Mouse (Mus musculus) hindbrain, embryonic 16.5 days (tissue): ENCODE data around the gene Fxyd2. TPM values are rescaled to one million over a fixed set of nuclear protein-coding genes. Genes with fewer than 3 reads are reported as not detected.

Source experiments
- ATAC-seq: fragments of 200-750 bp; cut with Nextera tagmentation; 2 replicates; pipeline ENCODE4 v1.8.0; 2017; ENCODE audit warnings: moderate TSS enrichment, moderate library complexity
- H3K27ac ChIP-seq: fragments of 300-500 bp; sonication (generic); 2 replicates; pipeline ENCODE4 v1.5.1; 2014; ENCODE audit warnings: low read depth, mild to moderate bottlenecking, control low read depth, low read length, moderate library complexity
- H3K27me3 ChIP-seq: fragments of 300-500 bp; sonication (generic); replicated peaks from 2 replicates; pipeline ENCODE4 v1.6.1; 2014; ENCODE audit warnings: low read length; ENCODE audit not compliant: control insufficient read depth, insufficient read depth
- H3K36me3 ChIP-seq: fragments of 300-500 bp; sonication (generic); 2 replicates; pipeline ENCODE4 v1.6.1; 2014; ENCODE audit warnings: mild to moderate bottlenecking, low read length, moderate library complexity, mixed read lengths; ENCODE audit not compliant: control insufficient read depth, insufficient read depth
- H3K4me1 ChIP-seq: fragments of 300-500 bp; sonication (generic); 2 replicates; pipeline ENCODE4 v1.6.1; 2014; ENCODE audit warnings: low read depth, low read length; ENCODE audit not compliant: control insufficient read depth, insufficient read depth
- H3K4me2 ChIP-seq: fragments of 300-500 bp; sonication (generic); 2 replicates; pipeline ENCODE4 v1.6.1; 2014; ENCODE audit warnings: mild to moderate bottlenecking, low read length, control low read depth, moderate library complexity
- H3K4me3 ChIP-seq: fragments of 300-500 bp; sonication (generic); 2 replicates; pipeline ENCODE4 v1.5.1; 2014; ENCODE audit warnings: mild to moderate bottlenecking, low read length, control low read depth, moderate library complexity
- H3K9ac ChIP-seq: fragments of 300-500 bp; sonication (generic); 2 replicates; pipeline ENCODE4 v1.6.1; 2014; ENCODE audit warnings: low read depth, mild to moderate bottlenecking, control low read depth, low read length, moderate library complexity
- H3K9me3 ChIP-seq: fragments of 300-500 bp; sonication (generic); 2 replicates; pipeline ENCODE4 v1.6.1; 2014; ENCODE audit warnings: mild to moderate bottlenecking, low read length, moderate library complexity; ENCODE audit not compliant: control insufficient read depth
- WGBS: fragments of 180-500 bp; shearing (Covaris S2); extraction: QIAGEN DNeasy Blood & Tissue Kit; methylation state at CpG from one replicate; pipeline ENCODE4 v1.1.7; 2014; 5-methylcytosine and 5-hydroxymethylcytosine counted together
- polyA plus RNA-seq: library from polyadenylated mRNA; unstranded; fragments of >200 nt; fragmentation: Nextera tagmentation; extraction: Ambion mirVana; gene quantifications from 2 replicates; pipeline ENCODE4 v1.2.1, GENCODE M21; 2015

Gene Fxyd2
- polyA plus RNA-seq, 1 experiment from 2014 or later = 15.7 TPM

DNA sequence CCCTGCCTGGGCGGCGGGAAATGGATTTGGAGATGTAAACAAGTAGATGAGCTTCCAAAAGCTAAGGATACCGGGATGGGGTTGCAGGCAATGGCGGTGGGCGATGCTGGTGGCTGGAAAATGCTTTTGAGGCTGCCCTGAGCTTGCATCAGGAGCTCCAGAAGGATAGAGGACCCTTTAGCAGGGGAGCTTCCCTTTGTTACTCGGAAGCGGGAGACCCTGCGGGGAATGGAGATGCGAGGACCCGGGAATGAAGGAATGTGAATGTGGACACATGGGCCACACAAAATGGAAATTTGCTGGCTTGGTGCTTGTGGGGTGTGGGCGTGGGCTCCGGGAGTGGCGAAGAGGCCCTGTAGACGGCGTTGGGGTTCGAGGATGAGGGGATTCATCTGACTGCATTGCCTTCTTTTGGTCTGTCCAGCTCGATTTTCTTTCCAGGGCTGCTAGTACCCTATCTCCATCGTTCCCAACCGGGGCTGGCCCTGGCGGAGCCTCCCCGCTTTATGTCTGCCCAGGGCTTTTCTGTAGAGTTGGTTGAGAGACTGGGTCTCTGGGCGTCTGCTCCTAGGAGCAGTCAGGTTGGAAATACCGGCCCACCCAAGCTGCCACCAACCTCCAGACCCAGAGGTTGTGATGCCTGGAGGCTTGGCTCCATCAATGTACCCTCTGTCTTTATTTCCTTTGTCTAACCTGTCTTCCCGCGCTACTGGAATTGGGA, 28.7 kb upstream of the Fxyd2 start:
- WGBS = under 1% methylated on average over 25 of the region's 25 CpGs
- Histone ChIP-seq H3K4me2 (peak overlapping the region; percentile 84), H3K4me1 (peaks cover 23% of the 10 kb centered on the region), H3K9ac (peak overlapping the region; percentile 85), H3K27ac (peak overlapping the region; percentile 88), H3K9me3 (no peaks in the 10 kb centered on the region), H3K4me3 (peak overlapping the region; percentile 78), H3K27me3 (no peaks in the 10 kb centered on the region), H3K36me3 (no peaks in the 10 kb centered on the region)
- peak; percentile 25 for ATAC-seq

DNA sequence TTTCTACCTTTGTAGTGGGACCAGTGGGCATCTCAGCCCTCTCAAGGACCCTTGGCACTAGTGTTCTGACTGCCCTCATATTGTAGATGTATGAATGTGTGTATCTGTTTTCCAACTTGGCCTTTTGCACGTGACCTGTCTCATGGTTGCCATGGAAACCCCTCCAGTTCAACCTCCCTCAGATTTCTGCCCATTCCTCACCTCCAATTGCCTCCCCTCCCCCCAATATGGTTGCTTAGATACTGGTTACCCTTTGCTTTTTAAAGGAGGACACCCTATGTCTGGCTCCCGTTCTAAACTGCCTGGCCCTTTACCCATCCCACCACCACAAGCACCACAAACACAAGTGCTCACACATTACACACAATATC, 28.1 kb upstream of the Fxyd2 start:
- no peaks in the 10 kb centered on the region for H3K27me3 ChIP-seq
- H3K4me2 ChIP-seq = peak overlapping the region; percentile 84
- peaks cover 23% of the 10 kb centered on the region for H3K4me1 ChIP-seq
- peak overlapping the region; percentile 78 for H3K4me3 ChIP-seq
- peak overlapping the region; percentile 88 for H3K27ac ChIP-seq
- peak; percentile 29 for ATAC-seq
- 0% methylated on average over 2 of the region's 2 CpGs for WGBS
- no peaks in the 10 kb centered on the region for H3K9me3 ChIP-seq
- peak overlapping the region; percentile 85 for H3K9ac ChIP-seq
- no peaks in the 10 kb centered on the region for H3K36me3 ChIP-seq

DNA sequence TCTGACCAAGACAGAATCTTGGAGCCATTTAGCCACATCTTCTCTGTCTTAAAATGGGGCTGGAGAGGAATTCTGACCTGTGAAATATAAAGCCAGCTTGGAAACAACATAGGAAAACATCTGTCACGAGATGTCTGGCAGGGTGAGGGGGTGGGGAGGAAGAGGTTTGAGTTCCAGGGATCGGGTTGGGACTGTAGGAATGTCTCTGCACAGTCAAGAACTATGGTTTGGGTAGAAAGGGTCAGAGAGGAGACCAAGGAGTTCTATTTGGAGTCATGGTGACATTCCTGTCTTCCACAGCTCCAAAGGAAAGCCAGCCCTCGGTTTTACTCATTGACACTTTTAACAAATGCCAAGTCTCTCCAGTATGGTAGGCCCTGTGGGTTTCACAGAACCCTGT, 25.6 kb upstream of the Fxyd2 start:
- Histone ChIP-seq H3K4me3 (no peak overlapping the region), H3K4me1 (peaks cover 24% of the 10 kb centered on the region), H3K4me2 (no peak overlapping the region), H3K27ac (no peak overlapping the region), H3K9ac (no peak overlapping the region), H3K27me3 (no peaks in the 10 kb centered on the region), H3K9me3 (no peaks in the 10 kb centered on the region), H3K36me3 (no peaks in the 10 kb centered on the region)
- WGBS = 81% methylated on average over 3 of the region's 3 CpGs
- no peak for ATAC-seq

DNA sequence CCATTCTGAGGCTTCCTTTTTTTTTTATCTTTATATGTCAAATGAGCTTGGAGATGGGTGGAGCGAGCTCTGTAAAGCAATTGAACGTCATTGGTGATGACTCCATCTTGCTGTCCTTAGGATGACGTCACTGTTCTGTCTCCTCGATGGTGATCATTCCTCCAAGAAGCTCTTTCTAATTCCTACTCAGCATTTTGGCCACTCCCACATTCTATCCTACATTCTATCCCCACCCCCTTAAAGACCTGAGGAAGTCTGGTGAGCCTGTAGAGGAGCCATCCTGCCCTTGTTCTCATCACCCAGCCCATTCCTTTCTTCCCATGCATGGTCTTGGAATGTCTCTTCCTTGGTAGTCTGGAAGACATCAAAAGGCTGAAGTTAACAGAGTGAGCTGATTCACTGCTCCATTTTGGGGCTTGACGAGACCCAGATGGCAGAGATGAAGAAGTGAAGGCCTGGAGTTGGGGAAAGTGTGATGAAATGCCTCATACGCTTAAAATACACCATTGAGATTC, 24.4 kb upstream of the Fxyd2 start:
- Histone ChIP-seq H3K27me3 (no peaks in the 10 kb centered on the region), H3K36me3 (no peaks in the 10 kb centered on the region), H3K4me2 (no peak overlapping the region), H3K4me3 (no peak overlapping the region), H3K9ac (no peak overlapping the region), H3K4me1 (peaks cover 25% of the 10 kb centered on the region), H3K9me3 (no peaks in the 10 kb centered on the region), H3K27ac (no peak overlapping the region)
- ATAC-seq = no peak
- WGBS = 92% methylated on average over 6 of the region's 6 CpGs

DNA sequence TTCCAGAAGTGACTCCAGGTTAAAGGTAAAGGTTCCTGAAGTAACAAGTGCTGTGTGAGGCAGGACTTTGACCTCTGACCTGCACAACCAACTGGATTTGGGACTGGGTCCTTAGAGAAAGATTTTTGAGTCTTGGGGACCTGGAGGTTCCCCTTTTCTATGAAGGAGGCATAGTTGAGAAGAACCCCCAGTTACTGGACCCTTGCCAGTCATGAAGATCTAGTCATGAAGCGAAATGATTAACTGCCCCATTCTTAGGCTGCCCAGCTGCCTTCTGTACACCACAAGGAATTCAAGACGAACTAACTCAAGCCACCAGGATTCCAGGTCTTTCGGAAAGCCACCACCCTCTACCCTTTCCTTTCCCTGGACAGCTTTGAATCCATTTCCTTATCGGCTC, 23.0 kb upstream of the Fxyd2 start:
- ATAC-seq = no peak
- Histone ChIP-seq H3K36me3 (no peaks in the 10 kb centered on the region), H3K4me1 (peaks cover 38% of the 10 kb centered on the region), H3K27ac (no peak overlapping the region), H3K9me3 (no peaks in the 10 kb centered on the region), H3K27me3 (no peaks in the 10 kb centered on the region), H3K4me2 (no peak overlapping the region), H3K4me3 (no peak overlapping the region), H3K9ac (no peak overlapping the region)
- 72% methylated on average over 4 of the region's 4 CpGs for WGBS

DNA sequence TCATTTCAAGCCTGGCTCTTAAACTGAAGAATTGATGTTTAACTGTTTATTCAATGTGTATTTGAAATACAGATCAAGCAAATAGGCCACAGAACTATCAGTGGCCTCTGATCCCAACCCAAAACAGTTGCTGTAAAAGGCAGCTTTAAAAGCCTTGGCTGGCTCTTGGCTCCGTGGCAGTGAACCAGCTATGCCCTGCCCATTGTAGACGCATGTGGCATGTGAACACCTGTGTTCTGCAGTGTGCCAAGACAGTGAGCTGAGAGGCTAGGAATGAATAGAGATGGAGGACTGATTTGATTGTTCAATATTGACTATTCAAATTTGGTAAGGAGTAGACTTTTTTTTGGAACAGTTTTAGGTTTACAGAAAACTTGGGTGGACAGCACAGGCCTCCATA, 22.6 kb upstream of the Fxyd2 start:
- Histone ChIP-seq H3K4me1 (peaks cover 33% of the 10 kb centered on the region), H3K27ac (no peak overlapping the region), H3K9me3 (no peaks in the 10 kb centered on the region), H3K36me3 (no peaks in the 10 kb centered on the region), H3K27me3 (no peaks in the 10 kb centered on the region), H3K4me3 (no peak overlapping the region), H3K9ac (no peak overlapping the region), H3K4me2 (no peak overlapping the region)
- WGBS = 75% methylated on average over 2 of the region's 2 CpGs
- no peak for ATAC-seq

DNA sequence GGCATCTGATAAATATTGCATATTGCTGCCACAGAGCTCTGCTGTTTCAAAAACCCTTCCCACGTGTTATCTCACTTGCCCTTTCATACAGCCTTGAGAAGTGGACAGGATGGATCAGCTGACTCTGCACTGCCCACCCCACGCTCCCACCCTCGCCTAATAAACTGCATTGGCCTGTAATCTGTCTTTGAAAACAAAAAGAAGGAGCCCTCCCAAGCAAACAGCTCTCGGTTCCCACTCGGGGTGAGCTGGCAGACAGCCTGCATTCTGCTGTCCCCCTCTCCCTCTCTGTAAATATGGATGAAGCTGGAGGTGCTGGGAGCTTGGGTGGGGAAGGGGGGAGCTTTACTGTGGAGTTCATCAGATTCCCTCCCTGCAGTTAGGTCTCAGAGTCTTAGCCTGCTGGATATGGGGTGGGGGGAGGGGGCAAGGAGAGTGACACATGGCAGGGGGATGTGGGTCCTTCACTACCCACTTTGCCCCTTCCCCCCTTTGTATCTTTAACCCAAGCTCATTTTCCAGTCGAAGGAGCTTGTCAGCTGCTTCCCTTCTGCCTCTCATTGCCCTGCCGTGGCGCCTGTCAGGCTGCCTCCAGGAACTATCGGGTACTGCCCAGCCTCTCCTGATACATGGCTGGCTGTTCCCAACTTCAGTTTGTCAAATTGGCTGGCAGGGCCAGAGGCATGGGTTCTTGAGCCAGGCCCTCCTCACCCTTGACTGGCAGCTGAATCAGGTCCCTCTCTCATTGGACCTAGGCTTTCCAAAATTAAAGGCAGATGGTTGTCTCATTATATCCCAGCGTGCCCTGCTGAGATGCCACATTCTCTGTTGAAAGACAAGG, 18.8 kb upstream of the Fxyd2 start:
- Histone ChIP-seq H3K36me3 (no peaks in the 10 kb centered on the region), H3K4me2 (no peak overlapping the region; the same call in 1 of the 2 replicates), H3K27me3 (no peaks in the 10 kb centered on the region), H3K4me3 (no peak overlapping the region), H3K9me3 (no peaks in the 10 kb centered on the region), H3K27ac (peak overlapping the region; percentile 71), H3K4me1 (peaks cover 30% of the 10 kb centered on the region), H3K9ac (no peak overlapping the region; the same call in 1 of the 2 replicates)
- 26% methylated on average over 10 of the region's 10 CpGs for WGBS
- peak; percentile 82 for ATAC-seq

DNA sequence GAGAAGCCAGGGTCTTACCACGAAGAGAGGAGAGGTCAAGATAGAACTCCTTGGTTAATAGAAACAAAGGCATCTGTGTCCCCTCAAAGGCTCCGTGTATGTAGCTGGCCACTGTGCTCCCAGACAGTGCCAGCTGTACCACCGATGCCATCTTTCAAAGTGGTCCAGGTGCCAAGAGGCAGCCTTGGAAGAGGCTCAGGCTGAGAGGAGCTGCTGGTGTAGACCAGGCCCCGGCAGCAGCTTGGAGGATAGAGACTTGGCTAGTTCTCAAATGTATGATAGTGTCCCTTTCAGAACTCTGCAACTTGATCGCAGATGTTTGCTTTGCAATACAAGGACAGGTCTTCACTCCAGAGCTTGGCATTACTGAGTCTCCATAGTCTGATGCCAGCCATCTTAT, 17.1 kb upstream of the Fxyd2 start:
- H3K9me3 ChIP-seq = no peaks in the 10 kb centered on the region
- no peak overlapping the region for H3K4me3 ChIP-seq
- H3K4me1 ChIP-seq = peaks cover 30% of the 10 kb centered on the region
- H3K27me3 ChIP-seq = no peaks in the 10 kb centered on the region
- peak overlapping the region; percentile 52; the same call in 1 of the 2 replicates for H3K27ac ChIP-seq
- H3K36me3 ChIP-seq = no peaks in the 10 kb centered on the region
- no peak overlapping the region for H3K4me2 ChIP-seq
- H3K9ac ChIP-seq = no peak overlapping the region
- peak; percentile 54 for ATAC-seq
- WGBS = 58% methylated on average over 5 of the region's 5 CpGs

DNA sequence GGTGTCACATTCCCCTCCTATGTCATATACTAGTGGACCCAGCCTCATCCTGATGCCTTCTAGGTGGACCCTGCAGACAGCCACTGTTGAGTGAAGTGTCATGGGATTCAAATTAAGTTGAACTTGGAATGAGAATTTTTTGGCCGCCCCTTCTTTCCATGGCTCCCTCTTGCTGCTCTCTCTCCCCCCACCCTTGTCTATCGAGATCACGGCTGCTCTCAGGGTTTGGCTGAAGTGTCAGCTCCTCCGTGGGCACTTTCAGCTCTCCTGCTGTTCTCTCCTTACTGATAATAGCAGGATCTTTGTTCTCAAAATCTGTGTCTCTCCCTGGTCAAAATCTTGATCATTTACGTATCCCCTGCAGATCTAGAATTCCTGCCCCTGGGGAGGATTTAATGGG, 16.6 kb upstream of the Fxyd2 start:
- Histone ChIP-seq H3K4me3 (no peak overlapping the region), H3K27me3 (no peaks in the 10 kb centered on the region), H3K36me3 (no peaks in the 10 kb centered on the region), H3K27ac (no peak overlapping the region; the same call in 1 of the 2 replicates), H3K9me3 (no peaks in the 10 kb centered on the region), H3K4me2 (no peak overlapping the region), H3K4me1 (peaks cover 30% of the 10 kb centered on the region), H3K9ac (no peak overlapping the region)
- 65% methylated on average over 5 of the region's 5 CpGs for WGBS
- no peak for ATAC-seq
